Mouse (Mus musculus): ENCODE results near the gene Lyst.
"Not testable (repeated sequence)": the region's sequence is repeated elsewhere in the genome, so short reads cannot be mapped to it uniquely, and the experiment has no call there.

Gene Lyst

DNA sequence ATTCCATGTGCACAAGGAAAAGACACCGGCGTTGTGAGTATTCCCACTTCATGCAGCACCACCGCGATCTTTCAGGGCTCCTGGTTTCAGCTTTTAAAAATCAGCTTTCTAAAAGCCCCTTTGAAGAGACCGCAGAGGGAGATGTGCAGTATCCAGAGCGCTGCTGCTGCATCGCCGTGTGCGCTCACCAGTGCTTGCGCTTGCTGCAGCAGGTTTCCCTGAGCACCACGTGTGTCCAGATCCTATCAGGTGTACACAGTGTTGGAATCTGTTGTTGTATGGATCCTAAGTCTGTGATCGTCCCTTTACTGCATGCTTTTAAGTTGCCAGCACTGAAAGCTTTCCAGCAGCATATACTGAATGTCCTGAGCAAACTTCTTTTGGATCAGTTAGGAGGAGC lies 45.0 kb downstream of the Lyst start:
- DNase-seq (ENCODE audit: low read depth, low spot score) = no peak

- peak; percentile 18 for DNase-seq (ENCODE audit: low read depth, low spot score)
Observed at GRCm38 (mm10) chr13:13637577-13637976, 47.4 kb downstream of the Lyst start.

DNA sequence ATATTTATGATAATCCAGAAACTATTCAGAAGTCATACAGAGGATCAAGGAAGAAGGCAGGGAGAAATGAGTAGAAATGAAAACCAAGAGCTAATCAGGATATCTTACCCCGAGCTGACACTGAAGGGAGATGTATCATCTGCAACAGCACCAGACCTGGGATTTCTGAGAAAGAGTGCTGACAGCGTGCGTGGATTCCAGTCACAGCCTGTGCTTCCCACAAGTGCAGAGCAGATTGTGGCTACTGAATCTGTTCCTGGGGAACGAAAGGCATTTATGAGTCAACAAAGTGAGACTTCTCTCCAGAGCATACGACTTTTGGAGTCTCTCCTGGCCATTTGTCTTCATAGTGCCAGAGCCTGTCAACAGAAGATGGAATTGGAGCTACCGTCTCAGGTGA lies 47.8 kb downstream of the Lyst start:
- DNase-seq (ENCODE audit: low read depth, low spot score) = peak; percentile 76

- DNase-seq (ENCODE audit: low read depth, low spot score) = no peak
Observed at GRCm38 (mm10) chr13:13638725-13639124, 48.5 kb downstream of the Lyst start.

DNA sequence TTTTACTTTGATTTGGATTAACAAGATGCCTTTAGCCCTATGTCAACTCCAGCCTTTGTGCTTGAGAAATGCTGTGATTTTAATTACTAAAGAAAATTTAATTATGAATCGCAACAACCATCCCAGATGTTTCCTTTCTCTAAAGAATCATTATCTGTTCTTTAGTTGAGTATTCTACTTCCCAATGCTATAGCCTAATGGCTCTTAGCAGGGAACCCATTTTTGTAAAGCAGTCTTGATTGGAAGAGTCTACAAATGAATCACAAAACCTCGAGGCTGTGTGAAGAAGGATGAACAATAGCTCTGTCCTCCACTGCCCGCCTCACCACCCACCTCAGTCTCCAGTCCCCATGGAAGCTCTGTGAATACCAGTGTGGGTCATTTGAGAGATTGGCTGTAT lies 57.1 kb downstream of the Lyst start:
- no peak for DNase-seq (ENCODE audit: low read depth, low spot score)

- DNase-seq (ENCODE audit: low read depth, low spot score) = no peak
Observed at GRCm38 (mm10) chr13:13655453-13655852, 65.3 kb downstream of the Lyst start.

DNA sequence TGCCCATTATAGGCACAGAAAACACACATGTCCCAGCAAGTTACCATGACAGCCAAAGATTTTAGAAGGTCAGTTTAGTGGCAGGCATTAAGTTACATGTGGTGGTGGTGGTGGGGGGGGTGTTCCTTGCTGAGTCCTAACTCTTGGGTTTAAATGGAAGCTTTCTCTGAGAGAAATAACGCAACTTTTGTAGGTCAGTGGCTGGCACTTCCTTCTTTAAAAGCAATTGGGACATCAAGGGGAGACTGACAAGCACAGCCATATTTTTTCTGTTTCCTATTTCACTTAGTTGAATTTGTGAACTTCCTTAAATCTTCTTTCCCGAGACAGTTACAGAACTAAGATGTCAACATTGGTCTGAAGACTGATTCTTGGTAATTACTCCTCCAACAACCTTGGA lies 75.9 kb downstream of the Lyst start:
- DNase-seq (ENCODE audit: low read depth, low spot score) = not testable (repeated sequence)

DNA sequence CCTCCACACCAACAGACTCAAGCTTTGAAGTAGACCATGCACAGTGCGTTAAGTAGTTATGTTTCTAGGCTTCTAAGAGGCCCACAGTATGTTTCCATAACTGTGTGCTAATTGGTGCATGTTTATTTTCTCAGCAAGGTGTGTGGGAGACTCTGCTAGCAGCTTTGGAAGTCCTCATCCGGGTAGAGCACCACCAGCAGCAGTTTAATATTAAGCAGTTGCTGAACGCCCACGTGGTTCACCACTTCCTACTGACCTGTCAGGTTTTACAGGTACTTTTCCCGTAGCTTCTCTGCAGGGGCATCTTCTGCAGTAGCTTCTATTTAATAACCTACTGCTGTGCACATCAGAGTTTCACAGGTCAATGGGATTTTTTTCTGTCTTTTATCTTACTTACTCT lies 80.5 kb downstream of the Lyst start:
- DNase-seq (ENCODE audit: low read depth, low spot score) = peak; percentile 21

DNA sequence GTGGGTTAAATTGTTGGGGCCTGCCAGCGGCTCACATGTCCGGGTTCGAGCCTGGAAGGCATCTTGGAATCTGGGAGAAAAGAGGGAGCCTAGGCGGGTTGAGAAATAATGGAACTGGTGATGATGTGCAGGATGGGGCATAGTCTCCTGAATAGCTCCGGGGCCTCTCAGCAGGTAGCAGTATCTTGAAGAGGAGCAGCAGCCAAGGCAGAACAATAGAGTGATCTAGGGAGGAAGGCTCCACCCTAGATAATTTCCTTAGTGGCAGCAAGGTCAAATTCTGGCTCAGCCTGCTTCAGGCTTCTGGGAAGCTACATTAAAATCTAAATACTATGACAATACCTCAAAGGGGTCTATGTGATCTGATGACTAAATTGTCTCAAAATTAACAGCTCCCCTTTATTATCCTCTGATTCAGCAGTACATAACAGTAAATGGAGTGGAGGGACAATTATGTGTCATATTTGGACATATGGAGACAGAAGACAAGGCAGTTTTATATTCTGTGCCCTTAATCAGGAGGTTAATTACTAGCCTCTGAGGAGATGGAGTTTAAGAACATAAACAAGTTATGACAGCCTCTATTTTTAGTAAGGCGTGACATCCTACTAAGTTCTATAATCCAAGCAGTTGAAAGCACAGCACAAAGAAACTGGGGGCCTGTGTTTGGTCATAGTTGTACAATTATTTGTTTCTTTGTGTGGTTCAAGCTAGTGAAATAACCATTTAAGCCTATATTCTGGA lies 81.6 kb downstream of the Lyst start:
- no peak for DNase-seq (ENCODE audit: low read depth, low spot score)

- DNase-seq (ENCODE audit: low read depth, low spot score) = no peak
Observed at GRCm38 (mm10) chr13:13674669-13675343, 84.6 kb downstream of the Lyst start.

DNA sequence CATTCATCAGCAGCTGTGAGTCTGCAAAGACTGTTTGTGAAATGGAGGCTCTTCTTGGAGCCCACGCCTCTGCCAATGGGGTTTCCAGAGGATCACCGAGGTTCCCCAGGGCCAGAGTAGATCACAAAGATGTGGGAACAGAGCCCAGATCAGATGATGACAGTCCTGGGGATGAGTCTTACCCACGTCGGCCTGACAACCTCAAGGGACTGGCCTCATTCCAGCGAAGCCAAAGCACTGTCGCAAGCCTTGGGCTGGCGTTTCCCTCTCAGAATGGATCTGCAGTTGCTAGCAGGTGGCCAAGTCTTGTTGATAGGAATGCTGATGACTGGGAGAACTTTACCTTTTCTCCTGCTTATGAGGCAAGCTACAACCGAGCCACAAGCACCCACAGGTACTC lies 87.7 kb downstream of the Lyst start:
- peak; percentile 27 for DNase-seq (ENCODE audit: low read depth, low spot score)

- DNase-seq (ENCODE audit: low read depth, low spot score) = peak; percentile 67
Observed at GRCm38 (mm10) chr13:13681642-13682041, 91.4 kb downstream of the Lyst start.

GRCm38 (mm10) chr13:13703476-13703875 lies 113.3 kb downstream of the Lyst start:
- DNase-seq (ENCODE audit: low read depth, low spot score) = peak; percentile 84

- not testable (repeated sequence) for DNase-seq (ENCODE audit: low read depth, low spot score)
Observed at GRCm38 (mm10) chr13:13721435-13721834, 131.2 kb downstream of the Lyst start.

- no peak for DNase-seq (ENCODE audit: low read depth, low spot score)
Observed at GRCm38 (mm10) chr13:13723293-13723692, 133.1 kb downstream of the Lyst start.

DNA sequence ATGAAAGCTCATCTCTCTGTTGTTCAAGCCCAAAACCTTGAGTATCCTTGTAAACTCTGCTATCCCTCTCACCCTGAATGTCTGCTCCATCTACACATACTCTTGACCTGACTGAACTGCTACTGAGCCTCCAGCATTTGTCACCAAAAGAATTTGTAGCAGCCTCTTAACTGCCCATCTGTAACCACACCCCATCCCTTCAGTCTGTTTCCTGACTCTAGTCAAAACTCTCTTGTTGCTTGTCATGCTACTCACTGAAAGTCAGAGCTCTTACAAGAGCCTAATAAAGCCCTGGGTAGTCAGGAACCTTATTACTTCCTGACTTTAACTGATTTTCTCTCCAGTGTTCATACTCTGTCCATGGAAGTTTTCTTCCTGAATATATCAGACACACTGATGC lies 133.6 kb downstream of the Lyst start:
- no peak for DNase-seq (ENCODE audit: low read depth, low spot score)

GRCm38 (mm10) chr13:13739232-13739631 lies 149.0 kb downstream of the Lyst start:
- no peak for DNase-seq (ENCODE audit: low read depth, low spot score)

DNA sequence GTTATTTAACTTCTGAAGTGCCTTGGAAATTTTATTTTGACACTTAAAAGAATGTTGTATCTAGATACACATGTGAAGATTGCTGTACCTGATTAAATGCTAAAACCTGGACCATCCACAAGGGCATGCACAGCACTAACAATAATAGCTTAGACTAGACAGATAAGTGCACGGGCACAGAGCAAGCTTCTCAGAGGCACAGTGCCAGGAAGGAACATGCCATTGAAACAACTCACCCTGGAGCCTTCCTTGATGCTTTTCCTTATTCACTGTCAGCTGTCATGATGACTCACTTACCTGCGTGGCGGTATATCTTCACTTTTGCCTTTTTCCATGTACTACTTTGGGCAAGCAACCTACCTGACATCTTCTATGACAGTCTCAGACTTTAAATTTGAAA lies 155.7 kb downstream of the Lyst start:
- DNase-seq (ENCODE audit: low read depth, low spot score) = peak; percentile 16

DNA sequence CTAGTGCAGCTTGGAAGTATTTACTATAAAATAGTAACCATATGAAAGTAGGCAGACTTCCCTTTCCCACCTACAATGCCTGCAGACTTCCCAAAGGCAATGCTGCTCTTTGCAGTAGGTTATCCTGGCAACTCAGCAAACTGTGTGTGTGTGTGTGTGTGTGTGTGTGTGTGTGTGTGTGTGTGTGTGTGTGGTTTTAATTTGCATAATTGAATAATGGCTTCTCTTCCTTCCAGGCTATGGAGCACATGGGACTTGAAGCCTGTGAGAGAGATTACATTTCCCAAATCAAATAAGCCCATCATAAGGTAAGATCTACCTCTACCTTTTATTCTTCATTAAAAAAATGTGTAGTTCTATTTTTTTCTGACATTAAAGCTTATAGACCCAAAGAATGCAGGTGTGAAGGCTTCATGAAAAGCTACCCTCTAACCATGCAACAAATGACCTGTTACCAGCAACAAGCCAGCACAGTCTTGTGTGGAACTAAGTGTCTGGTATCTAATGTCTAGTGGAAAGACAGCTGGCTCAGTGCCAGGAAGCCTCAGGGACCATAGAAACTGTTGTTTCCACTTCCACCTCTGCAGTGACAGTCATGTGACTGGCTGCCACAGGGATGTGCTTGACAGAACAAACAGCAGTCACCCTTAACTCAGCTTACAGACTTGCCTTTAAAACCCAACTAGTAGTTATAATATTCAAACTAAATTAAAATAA lies 185.7 kb downstream of the Lyst start:
- DNase-seq (ENCODE audit: low read depth, low spot score) = no peak

GRCm38 (mm10) chr13:13777052-13777451 lies 186.9 kb downstream of the Lyst start:
- no peak for DNase-seq (ENCODE audit: low read depth, low spot score)

GRCm38 (mm10) chr13:13777696-13778095 lies 187.5 kb downstream of the Lyst start:
- DNase-seq (ENCODE audit: low read depth, low spot score) = no peak

- DNase-seq (ENCODE audit: low read depth, low spot score) = no peak
Observed at GRCm38 (mm10) chr13:13778837-13779458, 188.8 kb downstream of the Lyst start.
